Mouse (Mus musculus): Measurements from ENCODE around the gene Rpl7l1.
"Not testable (repeated sequence)": the region's sequence is repeated elsewhere in the genome, so short reads cannot be mapped to it uniquely, and the experiment has no call there.

Rpl7l1 gene

DNA sequence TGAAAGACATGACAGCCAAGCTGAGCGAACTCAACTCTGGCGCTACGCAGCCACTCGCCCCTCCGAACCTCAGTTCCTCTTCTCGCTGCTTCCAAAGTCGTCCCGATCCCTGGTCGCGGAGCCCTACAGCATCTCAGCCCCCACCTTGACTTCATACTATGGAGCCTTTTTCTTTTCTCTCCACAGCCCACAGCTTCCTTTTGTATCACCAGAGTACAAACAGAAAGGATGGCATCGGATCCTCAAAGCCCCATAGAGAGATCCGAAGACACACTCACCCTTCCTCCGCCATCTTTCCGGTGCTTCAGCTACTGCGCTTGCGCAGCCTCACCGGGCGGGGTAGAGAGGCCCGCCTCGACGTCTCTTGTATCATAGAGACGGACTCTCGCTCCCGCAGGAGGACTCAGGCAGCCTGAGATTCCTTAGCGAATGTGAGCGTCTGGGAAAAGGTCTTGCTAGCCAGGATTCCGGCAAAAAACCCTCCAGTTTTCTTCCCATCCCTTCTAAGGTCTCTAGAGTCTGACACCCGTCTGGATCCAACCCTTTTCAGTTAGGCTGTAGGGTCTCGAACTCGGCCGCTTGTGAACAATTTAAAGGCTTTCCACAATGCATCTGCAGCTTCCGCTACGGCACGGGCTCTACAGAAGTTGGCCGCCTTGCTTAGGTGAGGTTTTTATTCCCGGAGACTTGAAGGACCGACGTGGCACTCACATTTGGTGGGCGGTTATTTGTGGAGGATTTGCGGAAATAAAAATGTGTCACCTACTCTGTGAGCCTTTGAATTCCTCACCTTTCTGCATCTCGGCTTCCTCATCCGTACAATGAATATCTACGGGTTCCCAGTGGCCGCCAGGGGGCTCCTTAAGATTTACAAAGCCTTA lies at the start of gene Rpl7l1:
Gene Rpl7l1 (minus strand): TSS at position 332 of the 881 bp plus-strand sequence.
- DNase-seq (ENCODE audit: low spot score): peak; percentile 94

DNA sequence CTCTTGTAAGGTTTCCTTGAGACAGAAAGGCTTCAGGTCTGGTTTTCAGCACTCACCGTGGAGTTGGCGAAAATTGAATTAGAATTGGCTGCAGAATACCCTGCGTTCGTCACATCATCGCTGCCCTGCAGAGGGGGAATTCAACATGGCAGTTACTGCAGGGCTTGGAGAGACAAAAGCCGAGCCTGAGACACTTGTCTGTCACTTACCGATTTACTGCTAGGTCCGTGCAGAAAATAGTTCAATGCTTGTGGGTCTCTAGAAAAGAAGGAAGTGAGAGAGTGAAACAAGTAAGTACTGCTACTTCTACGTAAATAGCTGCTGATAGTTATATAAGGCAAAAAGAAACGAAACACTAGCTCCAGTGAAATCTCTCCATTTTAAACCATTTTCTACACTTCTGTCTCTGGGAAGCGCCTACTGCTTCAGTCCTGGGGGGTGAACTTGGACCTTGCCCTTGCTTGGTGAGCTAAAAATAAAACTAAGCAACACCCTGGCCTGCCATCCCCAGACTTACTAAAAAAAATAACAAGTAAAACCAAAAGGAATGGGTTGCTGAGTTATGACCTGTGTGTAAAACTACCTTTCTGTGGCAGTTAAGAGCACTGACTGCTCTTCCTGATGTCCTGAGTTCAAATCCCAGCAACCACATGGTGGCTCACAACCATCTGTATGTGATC lies 47.5 kb upstream of the Rpl7l1 start:
- no peak for DNase-seq (ENCODE audit: low spot score)

DNA sequence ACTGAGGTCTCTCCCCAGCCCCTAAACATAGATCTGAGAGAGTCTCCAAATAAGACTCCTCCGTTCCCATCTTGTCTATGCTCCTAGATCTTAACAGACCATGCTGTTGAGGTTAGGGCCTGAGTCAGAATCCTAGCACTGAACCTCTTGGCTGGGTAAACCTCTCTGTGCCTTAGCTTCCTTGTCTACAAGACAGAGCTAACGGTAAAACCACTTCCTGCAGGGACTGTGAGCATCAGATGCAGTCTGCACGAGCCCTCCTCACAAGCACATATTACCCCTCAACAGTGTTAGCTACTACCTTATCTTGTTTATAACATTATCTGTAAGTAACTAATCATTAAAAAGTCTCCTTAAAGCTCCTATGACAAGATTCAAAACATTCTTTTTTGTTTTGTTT lies 46.5 kb upstream of the Rpl7l1 start:
- no peak for DNase-seq (ENCODE audit: low spot score)

DNA sequence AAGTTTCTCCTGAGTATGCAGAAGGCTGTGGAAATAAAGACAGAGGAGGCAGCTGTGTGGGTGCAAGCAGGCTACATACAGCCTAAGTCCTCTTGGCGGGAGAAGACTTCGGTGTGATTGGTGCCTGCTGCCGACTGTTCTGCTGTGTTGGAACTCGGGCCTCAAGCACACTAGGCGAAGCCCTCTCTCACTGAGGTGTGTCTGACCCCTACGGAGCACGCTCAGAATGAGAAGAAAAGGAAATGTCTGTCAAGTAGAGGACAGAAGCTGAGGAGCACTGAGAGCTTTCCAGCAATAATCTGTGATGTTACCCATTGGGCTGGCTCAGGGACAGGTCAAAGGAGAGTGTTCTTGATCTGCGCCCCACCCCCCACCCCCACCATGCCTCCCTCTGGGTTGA lies 40.6 kb upstream of the Rpl7l1 start:
- DNase-seq (ENCODE audit: low spot score): no peak

DNA sequence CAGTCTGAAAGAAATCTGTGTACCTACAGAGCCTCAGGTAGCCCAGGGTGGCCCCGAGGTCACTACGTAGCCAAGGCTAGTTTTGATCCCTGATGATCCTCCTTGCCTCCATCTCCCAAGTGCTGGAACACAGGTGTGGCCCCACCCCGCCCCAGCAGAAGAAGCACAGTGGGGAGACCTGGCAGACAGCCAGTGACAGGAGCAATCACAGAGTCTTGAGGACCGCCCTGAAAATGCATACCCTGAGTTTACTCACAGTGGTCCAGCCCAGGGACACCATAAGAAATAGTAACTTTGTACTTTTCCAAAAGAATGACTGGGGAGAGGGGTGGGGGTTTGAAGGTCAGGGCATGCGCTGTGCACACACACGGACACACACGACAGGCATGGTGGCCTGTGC lies 38.2 kb upstream of the Rpl7l1 start:
- DNase-seq (ENCODE audit: low spot score): no peak

DNA sequence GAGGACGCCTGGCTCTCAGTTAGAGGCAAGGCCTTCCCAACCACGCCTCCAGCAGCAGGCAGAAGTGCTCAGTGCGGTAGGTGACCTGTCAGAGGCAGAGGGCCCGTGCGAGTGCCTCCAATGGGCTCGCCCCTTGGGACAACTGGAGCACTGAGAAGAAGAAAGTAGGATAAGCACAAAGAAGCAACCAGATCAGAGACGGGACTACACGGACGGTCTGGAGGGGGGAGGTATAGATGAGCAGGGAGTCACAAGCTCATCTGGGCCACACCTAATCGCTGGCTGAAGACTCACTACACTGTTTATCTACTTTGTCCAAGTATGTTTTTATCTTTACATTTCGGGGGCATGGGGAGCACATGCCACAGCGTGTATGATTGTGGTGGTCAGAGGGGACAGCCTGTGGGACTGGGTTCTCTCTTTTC lies 35.3 kb upstream of the Rpl7l1 start:
- no peak for DNase-seq (ENCODE audit: low spot score)

DNA sequence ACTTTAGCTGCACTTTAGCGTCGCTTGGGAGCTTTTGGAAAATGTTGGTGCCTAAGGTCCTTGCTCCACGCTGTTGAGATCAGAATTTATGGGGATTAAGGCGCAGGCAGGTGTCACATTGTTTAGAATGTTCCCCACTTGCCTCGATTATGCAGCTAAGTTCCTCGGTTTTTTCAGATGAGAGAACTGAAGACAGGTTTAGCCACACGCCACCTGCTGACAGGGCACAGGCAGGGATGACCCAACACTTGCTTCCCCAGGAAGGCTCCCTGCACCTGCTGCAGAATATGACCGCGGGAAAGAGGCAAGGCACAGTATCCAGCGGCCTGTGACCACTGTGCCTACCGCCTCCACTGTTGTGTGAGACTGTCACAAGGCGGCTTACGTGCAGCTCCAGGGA lies 33.8 kb upstream of the Rpl7l1 start:
- DNase-seq (ENCODE audit: low spot score): no peak

DNA sequence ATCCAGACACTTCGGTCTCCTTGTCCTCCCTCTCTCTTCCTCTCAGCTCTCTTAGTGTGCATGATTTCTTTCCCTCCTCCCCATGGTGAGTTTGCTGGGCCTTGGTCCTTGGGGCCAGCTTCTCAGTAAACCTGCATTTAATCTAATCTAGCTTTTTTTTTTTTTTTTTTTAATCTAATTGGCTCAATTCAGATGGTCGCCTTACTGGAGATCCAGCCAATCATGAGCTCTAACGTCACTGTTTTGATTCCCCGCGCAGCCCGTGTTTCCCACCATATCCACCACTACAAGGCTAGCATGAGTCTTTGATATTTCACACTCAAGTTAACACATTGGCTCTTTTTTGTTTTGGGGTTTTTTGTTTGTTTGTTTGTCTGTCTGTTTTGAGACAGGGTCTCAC lies 32.0 kb upstream of the Rpl7l1 start:
- DNase-seq (ENCODE audit: low spot score): no peak

DNA sequence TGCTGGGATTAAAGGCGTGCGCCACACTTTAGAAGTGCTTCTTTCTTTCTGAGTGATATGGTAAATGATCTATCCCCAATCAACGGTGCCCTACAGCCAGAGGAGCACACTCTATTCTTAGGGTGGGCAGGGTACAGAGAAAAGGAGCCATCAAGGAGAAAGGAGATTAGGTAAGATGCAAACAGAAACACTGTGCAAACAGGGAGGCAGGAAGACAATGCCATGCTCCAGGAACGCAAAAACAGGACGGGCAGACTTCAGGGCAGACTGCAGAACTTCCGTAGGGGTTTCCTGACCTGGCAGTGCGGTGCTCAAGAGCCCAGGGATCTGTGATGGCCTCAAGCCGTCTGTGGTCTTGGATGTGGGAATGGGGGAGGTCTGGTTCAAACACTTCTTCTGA lies 31.2 kb upstream of the Rpl7l1 start:
- no peak for DNase-seq (ENCODE audit: low spot score)

DNA sequence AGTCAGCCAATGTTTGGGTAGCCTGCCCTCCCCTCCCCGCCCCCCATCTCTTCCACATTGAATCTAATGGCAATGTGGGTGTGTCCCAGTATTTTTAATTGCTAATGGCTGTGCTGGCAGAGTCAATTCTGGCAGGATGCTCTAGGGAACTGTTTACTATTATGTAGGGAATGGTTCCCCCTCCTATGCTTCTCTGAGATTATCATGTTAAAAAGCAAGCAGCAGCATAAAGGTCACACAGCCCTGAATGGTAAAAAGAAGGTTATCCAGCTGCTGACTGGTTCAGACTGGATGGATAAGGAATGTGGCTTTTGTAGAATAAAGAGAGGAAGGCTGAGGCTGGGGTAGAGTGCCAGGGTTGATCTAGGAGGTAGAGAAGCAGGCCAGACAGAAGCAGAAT lies 30.0 kb upstream of the Rpl7l1 start:
- no peak for DNase-seq (ENCODE audit: low spot score)

DNA sequence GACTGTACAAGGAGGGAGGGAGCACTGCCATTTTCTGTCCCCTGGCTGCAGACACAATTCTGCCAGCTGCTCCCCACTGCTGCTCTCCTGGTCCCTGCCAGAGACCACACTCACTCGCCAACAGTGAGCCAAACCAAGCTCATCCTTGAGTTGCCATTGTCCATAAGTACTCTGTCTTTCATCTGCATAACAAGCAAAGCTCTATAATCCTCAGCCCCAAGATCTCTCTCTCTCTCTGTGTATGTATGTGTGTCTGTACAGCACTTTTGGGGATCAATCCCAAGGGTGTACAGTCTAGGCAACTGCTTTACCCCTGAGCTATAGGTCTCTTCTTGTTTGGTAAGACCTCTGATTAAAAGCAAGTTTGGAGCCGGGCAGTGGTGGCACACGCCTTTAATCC lies 28.2 kb upstream of the Rpl7l1 start:
- DNase-seq (ENCODE audit: low spot score): no peak

DNA sequence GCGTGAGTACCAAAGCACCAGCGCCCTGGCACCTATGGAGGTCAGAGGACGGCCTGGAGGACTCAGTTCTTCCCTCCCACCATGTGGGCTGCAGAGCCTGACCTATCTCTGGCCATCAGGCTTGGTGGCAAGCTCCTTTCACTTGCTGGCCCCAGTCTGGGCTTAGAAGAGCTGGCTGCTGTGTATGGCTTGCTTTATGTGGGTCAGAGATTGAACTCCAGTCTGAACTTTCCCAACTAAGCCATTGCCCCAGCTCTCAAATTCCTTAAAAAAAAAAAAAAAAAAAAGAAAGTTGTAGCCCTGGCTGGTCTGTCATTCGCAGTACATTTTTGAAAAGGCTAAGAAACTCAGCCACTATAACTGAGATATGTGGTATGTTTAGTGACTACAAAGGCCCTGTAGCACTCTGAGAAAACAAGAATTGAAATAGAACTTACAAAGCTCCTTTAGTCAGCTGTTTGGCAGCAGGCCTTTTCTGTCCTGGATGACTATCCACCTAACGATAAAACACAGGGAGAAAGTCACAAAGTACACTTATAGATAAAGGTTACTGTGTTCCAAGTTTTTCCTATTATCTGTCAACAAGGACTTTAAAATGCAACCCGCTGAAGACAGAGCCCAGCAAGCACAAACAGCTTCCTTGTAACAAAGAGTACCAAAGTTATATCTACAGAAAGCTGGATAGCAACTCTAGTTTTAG lies 26.8 kb upstream of the Rpl7l1 start:
- DNase-seq (ENCODE audit: low spot score): peak; percentile 68

DNA sequence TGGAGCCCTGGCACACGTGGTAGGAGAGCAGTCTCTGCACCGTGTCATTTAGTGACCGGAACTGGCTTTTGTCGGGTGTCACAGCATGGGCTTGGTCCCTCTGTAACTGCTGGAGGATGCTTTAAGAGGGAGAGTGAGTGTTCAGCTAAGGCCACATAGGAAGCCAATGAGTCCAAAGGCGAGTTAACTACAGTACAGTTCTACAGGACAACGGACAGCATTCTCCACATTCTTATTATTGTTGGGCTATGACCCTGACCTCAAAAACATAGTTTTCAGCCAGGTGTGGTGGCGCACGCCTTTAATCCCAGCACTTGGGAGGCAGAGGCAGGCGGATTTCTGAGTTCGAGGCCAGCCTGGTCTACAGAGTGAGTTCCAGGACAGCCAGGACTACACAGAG lies 25.9 kb upstream of the Rpl7l1 start:
- no peak for DNase-seq (ENCODE audit: low spot score)

DNA sequence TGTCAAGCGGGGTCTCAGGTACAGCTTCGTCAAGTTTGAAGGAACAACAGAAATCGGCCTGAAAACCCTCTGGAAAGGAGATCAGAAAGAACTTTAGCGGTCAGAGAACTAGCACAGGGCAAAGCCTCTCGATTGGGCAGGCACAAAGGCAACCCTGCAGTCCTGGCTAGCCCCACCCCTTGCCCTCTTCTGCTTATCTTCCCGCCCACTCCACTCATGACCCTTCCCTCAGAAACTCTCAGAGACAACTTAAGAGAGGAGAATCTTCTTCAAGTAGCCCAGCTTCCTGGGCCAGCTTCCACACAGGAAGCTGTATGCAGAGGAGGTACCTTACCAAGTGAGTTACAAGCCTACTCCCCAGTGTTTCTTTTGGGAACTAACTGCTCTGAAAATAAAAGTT lies 19.3 kb upstream of the Rpl7l1 start:
- no peak for DNase-seq (ENCODE audit: low spot score)

DNA sequence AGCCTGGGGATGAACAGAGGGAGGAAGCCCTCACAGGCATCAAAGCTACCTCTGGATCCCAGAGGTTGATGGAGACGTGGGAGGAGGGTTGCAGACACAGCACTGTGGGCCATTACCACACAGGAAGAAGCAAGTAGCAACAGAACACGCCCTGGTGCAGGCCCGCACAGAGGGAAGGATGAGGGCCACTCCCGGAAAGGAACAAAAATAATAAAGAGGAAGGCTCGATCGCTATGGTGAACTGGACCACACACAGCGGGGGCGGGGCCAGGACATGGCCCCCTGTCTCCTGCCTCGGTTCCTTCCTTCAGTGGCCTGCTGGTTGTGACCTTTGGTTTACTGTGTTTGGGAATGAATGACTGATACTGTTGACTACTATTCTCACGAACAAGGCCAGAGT lies 17.2 kb upstream of the Rpl7l1 start:
- DNase-seq (ENCODE audit: low spot score): no peak

DNA sequence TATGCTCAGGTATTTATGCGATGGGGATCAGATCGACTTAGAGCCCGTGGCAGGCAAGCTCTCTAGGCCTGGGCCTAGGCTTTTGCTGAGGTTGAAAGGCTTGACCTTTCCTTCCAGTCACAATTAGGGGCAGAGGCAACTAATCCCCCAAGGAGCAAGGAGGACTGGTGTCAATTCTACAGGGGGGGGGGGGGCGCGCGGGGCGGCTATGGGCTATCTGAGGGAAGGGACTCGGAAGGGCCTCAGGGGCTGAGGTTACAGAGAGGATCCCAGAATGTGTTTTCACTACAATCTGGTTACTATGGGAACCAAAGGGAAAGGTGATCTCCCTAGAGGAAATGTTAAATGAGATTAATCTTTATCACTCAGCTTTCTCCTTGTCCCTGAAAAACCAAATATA lies 14.9 kb upstream of the Rpl7l1 start:
- no peak for DNase-seq (ENCODE audit: low spot score)

DNA sequence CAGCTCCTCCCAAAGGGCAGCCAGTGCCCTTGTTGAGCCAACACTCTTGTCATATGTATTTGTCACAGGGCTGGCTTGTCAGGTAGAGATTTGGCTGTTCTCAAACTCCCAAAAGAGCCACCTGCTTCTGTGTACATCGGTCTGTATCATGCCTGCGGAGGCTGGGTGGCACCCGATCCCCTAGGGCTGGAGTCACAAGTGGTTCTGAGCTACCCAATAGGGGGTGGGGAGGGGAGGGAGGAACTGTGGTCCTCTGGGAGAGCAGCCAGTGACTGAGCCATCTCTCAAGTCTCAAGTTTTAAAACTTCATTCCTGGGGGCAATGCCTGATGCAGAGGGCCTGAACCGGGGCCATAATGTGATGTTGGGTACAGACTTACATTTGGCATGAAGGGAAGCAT lies 14.3 kb upstream of the Rpl7l1 start:
- no peak for DNase-seq (ENCODE audit: low spot score)

DNA sequence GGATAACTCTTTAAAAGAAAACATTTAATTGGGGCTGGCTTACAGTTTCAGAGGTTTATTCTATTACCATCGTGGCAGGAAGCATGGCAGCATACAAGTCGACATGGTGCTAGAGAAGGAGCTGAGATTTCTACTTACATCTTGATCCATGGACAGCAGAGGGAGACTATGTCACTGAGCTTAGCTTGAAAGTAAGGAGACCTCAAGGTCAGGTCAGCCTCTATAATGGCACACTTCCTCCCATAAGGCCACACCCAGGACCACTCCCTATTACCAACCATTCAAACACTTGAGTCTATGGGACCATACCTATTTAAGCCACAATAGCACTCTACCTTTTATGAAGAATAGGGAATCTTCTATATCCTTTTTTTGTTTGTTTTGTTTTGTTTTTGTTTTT lies 10.5 kb upstream of the Rpl7l1 start:
- no peak for DNase-seq (ENCODE audit: low spot score)

DNA sequence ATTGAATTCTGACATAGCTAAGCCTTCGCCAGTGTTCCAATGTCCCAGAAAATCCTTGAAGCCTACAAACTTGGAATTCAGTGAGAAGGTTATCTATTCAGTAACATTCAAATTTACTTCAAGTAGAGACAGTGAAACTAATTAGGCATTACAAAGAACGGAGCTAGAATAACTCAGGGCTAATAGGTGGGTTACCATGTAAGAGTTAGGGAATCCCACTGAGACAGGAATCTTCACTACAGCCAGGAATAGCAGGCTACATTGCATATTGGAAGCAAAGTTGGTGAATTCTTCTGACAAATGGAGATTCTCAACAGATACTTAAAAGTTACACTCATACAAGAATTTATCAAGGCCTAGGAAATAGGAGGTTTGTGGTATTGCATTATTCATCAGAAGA lies 5.5 kb upstream of the Rpl7l1 start:
- not testable (repeated sequence) for DNase-seq (ENCODE audit: low spot score)

DNA sequence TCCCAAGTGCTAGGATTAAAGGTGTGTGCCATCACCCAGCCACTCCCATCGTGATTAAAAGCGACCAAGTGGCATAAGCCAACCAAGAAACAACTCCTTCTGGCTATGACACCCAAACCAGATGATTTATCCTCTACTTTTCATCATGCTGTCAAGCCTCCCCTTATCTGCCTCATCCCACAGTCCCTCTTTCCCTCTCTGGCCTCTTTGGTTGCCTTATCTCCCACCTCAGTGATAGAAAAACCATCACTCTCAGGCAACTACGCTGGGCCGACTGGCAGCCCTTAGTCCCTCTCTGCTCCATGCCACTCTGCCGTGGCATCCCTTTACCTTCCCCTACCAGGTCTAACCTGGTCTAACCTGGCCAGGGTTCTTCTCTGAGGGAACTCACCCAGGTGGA lies 4.5 kb upstream of the Rpl7l1 start:
- DNase-seq (ENCODE audit: low spot score): no peak

DNA sequence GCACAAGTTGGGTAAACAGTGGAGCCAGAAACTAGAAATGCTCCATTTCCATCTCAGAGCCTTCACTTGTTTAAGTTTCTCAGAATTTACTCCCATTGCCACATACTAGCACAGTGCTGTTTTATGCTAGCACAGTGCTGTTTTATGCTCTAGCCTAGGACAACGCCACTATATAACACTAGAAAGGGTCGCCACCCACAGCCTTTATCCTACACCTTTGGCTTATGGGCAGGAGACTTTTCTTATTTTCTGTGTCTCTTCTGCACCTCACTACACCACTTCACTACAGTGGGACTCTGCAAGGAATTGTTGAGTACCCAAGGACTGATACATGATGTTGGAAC lies 722 bp upstream of the Rpl7l1 start:
- DNase-seq (ENCODE audit: low spot score): no peak

DNA sequence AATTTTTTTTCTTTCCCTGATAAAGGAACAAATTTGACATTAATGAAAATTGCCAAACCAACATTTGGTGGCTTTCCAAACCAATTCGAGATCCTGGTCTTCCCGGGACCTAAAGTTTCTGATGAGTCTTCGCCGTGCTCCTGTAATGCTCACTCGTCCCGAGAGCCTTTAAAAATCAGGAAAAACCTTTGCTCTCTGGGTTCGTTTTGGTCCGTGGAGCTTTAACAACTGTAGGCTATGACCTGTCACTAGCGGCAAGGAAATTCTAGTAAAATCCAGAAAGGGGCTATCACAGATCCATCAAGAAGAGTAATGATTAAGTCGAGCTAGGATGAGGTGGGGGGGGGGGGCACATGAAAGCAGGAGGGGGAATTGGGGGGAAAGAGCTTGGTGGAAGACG lies 596 bp downstream of the Rpl7l1 start:
- no peak for DNase-seq (ENCODE audit: low spot score)

DNA sequence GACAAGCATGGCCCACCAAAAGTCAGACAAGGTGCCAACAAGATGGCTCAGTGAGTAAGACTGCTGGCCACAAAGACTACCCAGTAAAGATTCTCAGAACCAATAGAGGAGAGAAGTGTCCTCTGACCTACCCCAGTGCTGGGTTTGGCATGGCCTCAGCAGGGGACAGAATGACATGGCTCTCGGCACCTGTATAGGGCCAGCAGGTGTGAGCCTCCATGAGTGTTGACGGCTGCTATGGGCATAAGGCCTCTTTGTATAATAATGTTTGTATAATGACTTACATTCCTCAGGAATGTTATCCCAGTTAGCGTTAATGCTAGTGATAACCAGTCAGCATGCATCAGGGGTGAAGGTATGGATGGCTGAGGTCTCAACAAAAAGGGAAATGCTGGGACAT lies 6.4 kb downstream of the Rpl7l1 start:
- DNase-seq (ENCODE audit: low spot score): no peak

Measured in testis, postnatal 14 days (tissue).